Mouse (Mus musculus): Measurements from ENCODE around the gene Cldn8.

Cldn8 gene

GRCm38 (mm10) chr16:88563045-88563913, at the start of gene Cldn8:
Gene Cldn8, minus strand, starts transcription at chr16:88563183.
- no peak for ATAC-seq (ENCODE audit: low TSS enrichment)

GRCm38 (mm10) chr16:88612712-88613111, 49.7 kb upstream of the Cldn8 start:
- no peak for ATAC-seq (ENCODE audit: low TSS enrichment)

GRCm38 (mm10) chr16:88611922-88612321, 48.9 kb upstream of the Cldn8 start, which contains the start of gene Krtap24-1:
Gene Krtap24-1, minus strand, starts transcription at chr16:88612279.
- no peak for ATAC-seq (ENCODE audit: low TSS enrichment)

GRCm38 (mm10) chr16:88604570-88604969, 41.6 kb upstream of the Cldn8 start:
- no peak for ATAC-seq (ENCODE audit: low TSS enrichment)

- ATAC-seq (ENCODE audit: low TSS enrichment), result no peak
Observed at GRCm38 (mm10) chr16:88602464-88602863, 39.5 kb upstream of the Cldn8 start.

- ATAC-seq (ENCODE audit: low TSS enrichment), result no peak
Observed at GRCm38 (mm10) chr16:88600303-88600702, 37.3 kb upstream of the Cldn8 start.

GRCm38 (mm10) chr16:88599504-88600237, 36.7 kb upstream of the Cldn8 start:
- ATAC-seq (ENCODE audit: low TSS enrichment), result no peak

- no peak for ATAC-seq (ENCODE audit: low TSS enrichment)
Observed at GRCm38 (mm10) chr16:88592758-88593157, 29.8 kb upstream of the Cldn8 start.

GRCm38 (mm10) chr16:88583338-88583737, 20.4 kb upstream of the Cldn8 start:
- no peak for ATAC-seq (ENCODE audit: low TSS enrichment)

- ATAC-seq (ENCODE audit: low TSS enrichment), result no peak
Observed at GRCm38 (mm10) chr16:88575885-88576679, 13.1 kb upstream of the Cldn8 start.

- ATAC-seq (ENCODE audit: low TSS enrichment), result no peak
Observed at GRCm38 (mm10) chr16:88572904-88573404, 10.0 kb upstream of the Cldn8 start.

GRCm38 (mm10) chr16:88570136-88570535, 7.2 kb upstream of the Cldn8 start:
- ATAC-seq (ENCODE audit: low TSS enrichment), result no peak

GRCm38 (mm10) chr16:88569732-88570131, 6.7 kb upstream of the Cldn8 start:
- no peak for ATAC-seq (ENCODE audit: low TSS enrichment)

- no peak for ATAC-seq (ENCODE audit: low TSS enrichment)
Observed at GRCm38 (mm10) chr16:88569096-88569495, 6.1 kb upstream of the Cldn8 start.

- ATAC-seq (ENCODE audit: low TSS enrichment), result no peak
Observed at GRCm38 (mm10) chr16:88561617-88562164, 1.3 kb downstream of the Cldn8 start.

- peak; percentile 83 for ATAC-seq (ENCODE audit: low TSS enrichment)
Observed at GRCm38 (mm10) chr16:88542488-88542887, 20.5 kb downstream of the Cldn8 start.

GRCm38 (mm10) chr16:88539841-88540487, 23.0 kb downstream of the Cldn8 start:
- no peak for ATAC-seq (ENCODE audit: low TSS enrichment)

GRCm38 (mm10) chr16:88511348-88511747, 51.6 kb downstream of the Cldn8 start:
- no peak for ATAC-seq (ENCODE audit: low TSS enrichment)

All from frontal cortex, adult (tissue).